Mouse (Mus musculus) lung, adult 10 weeks (tissue): ENCODE data around the gene Mrgprb2. TPM values are rescaled to one million over a fixed set of nuclear protein-coding genes. Genes with fewer than 3 reads are reported as not detected.

Experiments used
- polyA plus RNA-seq: library from polyadenylated mRNA; stranded (reverse); fragments of 350-450 nt; fragmentation: Illumina TruSeq; extraction: RNeasy Lipid Tissue Mini Kit (QIAGEN cat#74804); gene quantifications from one replicate; pipeline ENCODE4 v1.2.3, GENCODE M21; 2014; ENCODE audit warnings: low read depth, low replicate concordance; ENCODE audit not compliant: insufficient read depth

The Mrgprb2 gene
- not detected for polyA plus RNA-seq

DNA sequence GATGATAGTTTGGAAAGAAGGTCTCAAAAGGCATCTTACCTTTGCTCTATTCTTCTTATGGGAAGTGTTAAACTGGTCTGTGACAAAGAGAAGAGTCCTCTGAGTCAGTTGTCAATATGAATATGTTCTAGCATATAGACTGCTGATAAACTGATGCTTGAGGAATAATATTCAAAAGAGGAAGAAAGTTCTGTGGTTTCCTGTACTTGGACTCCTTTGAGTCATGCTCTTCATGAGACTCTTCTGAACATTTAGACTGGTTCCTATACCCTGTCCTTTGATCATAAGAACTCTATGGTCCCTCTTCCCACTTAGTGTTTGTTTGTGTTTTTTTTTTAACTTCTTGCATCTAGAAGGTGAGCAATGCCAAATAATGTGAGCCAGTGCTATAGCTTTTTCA lies at the start of gene Mrgprb2:
Gene Mrgprb2 (minus strand): TSS at position 101 of the 400 bp plus-strand sequence.

Other genes with a start within 250 kb of the Mrgprb2 start
- not detected for gene Mrgprb8, start 169.6 kb downstream of the Mrgprb2 start, polyA plus RNA-seq
- gene Mrgprb1, start 101.7 kb downstream of the Mrgprb2 start, polyA plus RNA-seq: 0.07 TPM
- not detected for gene Mrgprx2, start 58.8 kb downstream of the Mrgprb2 start, polyA plus RNA-seq
- not detected for gene Mrgprb3, start 85.7 kb upstream of the Mrgprb2 start, polyA plus RNA-seq
- gene Zdhhc13, start 230.9 kb upstream of the Mrgprb2 start, polyA plus RNA-seq: 7.5 TPM